Mouse (Mus musculus) ES-E14 (cell line): Measurements from ENCODE around the gene Draxin. TPM values are rescaled to one million over a fixed set of nuclear protein-coding genes. Genes with fewer than 3 reads are reported as not detected.
A peak's percentile ranks its signal among the peaks of the same experiment; 100 is the strongest.

Source experiments
- DNase-seq: peaks from one replicate; pipeline ENCODE4 v3.0.0-alpha.2; 2013; ENCODE audit warnings: low read depth, low spot score
- H3K27ac ChIP-seq: 2 replicates; pipeline ENCODE4 v1.5.1; 2012; ENCODE audit warnings: low read depth, mild to moderate bottlenecking, low read length, moderate library complexity, mixed read lengths; ENCODE audit not compliant: poor library complexity, insufficient read depth, severe bottlenecking
- H3K36me3 ChIP-seq: 2 replicates; pipeline ENCODE4 v1.6.1; 2012; ENCODE audit warnings: mild to moderate bottlenecking, low read length, moderate library complexity, mixed read lengths; ENCODE audit not compliant: control insufficient read depth, poor library complexity, insufficient read depth, severe bottlenecking
- H3K4me1 ChIP-seq, 2 experiments: fragments of 150-350 bp in 1 of 2; sonication (generic) in 1 of 2; 2 replicates each; pipeline ENCODE4 v1.6.1; 2012; ENCODE audit warnings: low read length in 2 of 2, mild to moderate bottlenecking in 1 of 2, mixed read lengths in 1 of 2; ENCODE audit not compliant: control insufficient read depth in 2 of 2, insufficient read depth in 2 of 2, poor library complexity in 1 of 2
- H3K4me3 ChIP-seq, 2 experiments: fragments of 150-350 bp in 1 of 2; sonication (generic) in 1 of 2; 2 replicates each; pipeline ENCODE4 v1.5.1; 2012; ENCODE audit warnings: low read length in 2 of 2, low read depth in 1 of 2, mild to moderate bottlenecking in 1 of 2, mixed read lengths in 1 of 2; ENCODE audit not compliant: insufficient read depth in 1 of 2, poor library complexity in 1 of 2, severe bottlenecking in 1 of 2
- H3K9ac ChIP-seq: 2 replicates; pipeline ENCODE4 v1.6.1; 2012; ENCODE audit warnings: low read depth, mild to moderate bottlenecking, low read length, mixed read lengths; ENCODE audit not compliant: poor library complexity, insufficient read depth, severe bottlenecking
- H3K9me3 ChIP-seq: fragments of 150-350 bp; sonication (generic); 2 replicates; pipeline ENCODE4 v1.6.1; 2012; ENCODE audit warnings: low read depth, mild to moderate bottlenecking, low read length; ENCODE audit not compliant: control insufficient read depth, insufficient read depth
- CHD2 ChIP-seq: IDR thresholded peaks from 2 replicates; pipeline ENCODE4 v1.6.1; 2014; ENCODE audit warnings: mild to moderate bottlenecking, low read depth, low read length, inconsistent platforms
- HCFC1 ChIP-seq: IDR thresholded peaks from 2 replicates; pipeline ENCODE4 v1.6.1; 2012; ENCODE audit warnings: low read length, inconsistent platforms, borderline replicate concordance; ENCODE audit not compliant: insufficient read depth
- MAFK ChIP-seq: IDR thresholded peaks from 2 replicates; pipeline ENCODE4 v1.6.1; 2014; ENCODE audit warnings: mild to moderate bottlenecking, low read depth, low read length, inconsistent platforms; ENCODE audit not compliant: insufficient read depth
- ZC3H11A ChIP-seq: IDR thresholded peaks from 2 replicates; pipeline ENCODE4 v1.6.1; 2012; ENCODE audit warnings: low read depth, mild to moderate bottlenecking, inconsistent platforms, low read length, borderline replicate concordance
- ZNF384 ChIP-seq: IDR thresholded peaks from 2 replicates; pipeline ENCODE4 v1.6.1; 2012; ENCODE audit warnings: low read depth, low read length, inconsistent platforms
- in situ Hi-C, 2 experiments: fragments of 600-800 bp; cut with MboI; formaldehyde crosslinking; loops; one replicate each; pipeline ENCODE4 v1.15.1; 2025; ENCODE audit warnings: low sequenced_read_pairs in 2 of 2, inconsistent platforms in 1 of 2; ENCODE audit not compliant: unreplicated experiment in 2 of 2
- total RNA-seq: library from RNA; depleted of rRNA; stranded (reverse); fragments of 300-350 nt; gene quantifications from 2 replicates; pipeline ENCODE4 v1.2.3, GENCODE M21; 2012

Draxin gene
- total RNA-seq, 1 experiment = 0.76 TPM

- in situ Hi-C loops = no loop called here
- no peak overlapping the region for H3K27ac ChIP-seq
- no peak overlapping the region for H3K9ac ChIP-seq
- H3K4me3 ChIP-seq = no peak overlapping the region
- peaks cover 6 to 17% of the 10 kb centered on the region in 2 experiments; a peak in 2 of 4 replicates for H3K4me1 ChIP-seq
- TF ChIP-seq ZNF384 (0 out of 2 replicates have a peak, but pooled peaks have one; percentile 12), HCFC1 (no peak)
- H3K36me3 ChIP-seq = no peaks in the 10 kb centered on the region
- no peaks in the 10 kb centered on the region for H3K9me3 ChIP-seq
- no peak for DNase-seq
Observed at GRCm38 (mm10) chr4:148095081-148095480, 35.4 kb downstream of the Draxin start.

- Histone ChIP-seq H3K27ac (no peak overlapping the region), H3K9ac (no peak overlapping the region), H3K36me3 (no peaks in the 10 kb centered on the region), H3K4me1 (peaks cover 6 to 17% of the 10 kb centered on the region in 2 experiments; a peak in 2 of 4 replicates), H3K4me3 (no peak overlapping the region), H3K9me3 (no peaks in the 10 kb centered on the region)
- TF ChIP-seq MAFK (no peak), ZNF384 (peak; percentile 94)
- in situ Hi-C loops = no loop called here
- no peak for DNase-seq
Observed at GRCm38 (mm10) chr4:148094161-148094560, 36.3 kb downstream of the Draxin start.

- Histone ChIP-seq H3K4me3 (0 out of 4 replicates have a peak overlapping the region, but pooled peaks of 1 of the 2 experiments have one; percentile 21), H3K9ac (peak overlapping the region; percentile 4; the same call in 1 of the 2 replicates), H3K4me1 (peaks cover 12 to 21% of the 10 kb centered on the region in 2 experiments), H3K9me3 (no peaks in the 10 kb centered on the region), H3K36me3 (no peaks in the 10 kb centered on the region), H3K27ac (peak overlapping the region; percentile 36)
- no peak for DNase-seq
- in situ Hi-C loops = no loop called here
- no peak for TF ChIP-seq ZNF384
- TF ChIP-seq CHD2 = no peak
- no peak for TF ChIP-seq MAFK
- no peak for TF ChIP-seq HCFC1
- no peak for TF ChIP-seq ZC3H11A
Observed at GRCm38 (mm10) chr4:148092551-148093271, 37.8 kb downstream of the Draxin start.

GRCm38 (mm10) chr4:148091181-148091580 lies 39.3 kb downstream of the Draxin start:
- no peak for TF ChIP-seq ZNF384
- DNase-seq = no peak
- Histone ChIP-seq H3K9me3 (no peaks in the 10 kb centered on the region), H3K36me3 (peaks cover 3% of the 10 kb centered on the region; the same call in 1 of the 2 replicates), H3K9ac (no peak overlapping the region), H3K4me1 (peaks cover 12 to 21% of the 10 kb centered on the region in 2 experiments), H3K4me3 (no peak overlapping the region), H3K27ac (no peak overlapping the region; the same call in 1 of the 2 replicates)
- in situ Hi-C loops = no loop called here

- peak overlapping the region; percentile 75 for H3K27ac ChIP-seq
- H3K9me3 ChIP-seq = no peaks in the 10 kb centered on the region
- no peak overlapping the region for H3K4me3 ChIP-seq
- in situ Hi-C loops = no loop called here
- H3K4me1 ChIP-seq = peaks cover 12 to 18% of the 10 kb centered on the region in 2 experiments
- TF ChIP-seq HCFC1 (no peak), ZNF384 (no peak), ZC3H11A (no peak), MAFK (no peak), CHD2 (no peak)
- H3K9ac ChIP-seq = no peak overlapping the region
- H3K36me3 ChIP-seq = peaks cover 3% of the 10 kb centered on the region; the same call in 1 of the 2 replicates
- no peak for DNase-seq
Observed at GRCm38 (mm10) chr4:148089166-148089565, 41.3 kb downstream of the Draxin start.
